ENCODE assay signal across 8 mouse cellular contexts in the genomic region with DNA sequence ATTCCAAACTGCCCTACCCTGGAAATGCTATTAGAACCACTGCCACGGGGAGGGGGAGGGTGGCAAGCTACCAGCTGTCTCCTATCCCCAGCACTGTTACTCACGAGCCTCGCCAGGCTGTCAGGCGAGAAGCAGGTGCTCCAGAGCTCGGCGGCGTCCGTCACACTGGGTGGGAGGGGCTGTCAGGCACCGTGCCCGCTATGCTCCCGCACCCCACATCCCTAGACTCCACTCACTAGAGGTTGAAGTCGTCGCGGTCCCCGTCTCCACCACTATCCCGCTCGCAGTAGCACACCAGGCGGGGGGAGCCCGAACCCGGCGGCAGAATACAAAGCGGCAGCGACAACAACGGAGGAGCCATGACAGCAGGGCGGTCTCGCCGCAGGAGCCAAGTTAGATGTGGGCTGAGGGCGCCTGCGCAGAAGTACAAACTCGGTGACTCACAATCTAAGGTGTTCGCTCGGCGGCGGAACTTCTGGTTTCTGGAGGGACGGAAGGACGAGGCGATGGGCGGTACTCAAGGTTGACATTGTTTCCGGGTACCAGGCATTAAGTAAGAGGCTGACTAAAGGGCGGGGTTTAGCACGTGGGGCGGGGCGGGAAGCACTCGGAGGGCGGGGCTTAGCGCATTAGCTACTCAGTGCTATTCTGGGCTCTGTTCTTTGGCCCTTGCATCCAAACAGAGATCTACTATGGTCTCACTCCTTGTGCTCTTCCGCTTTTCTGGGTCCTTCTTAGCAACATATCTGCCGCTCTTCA. TPM values are rescaled to one million over a fixed set of nuclear protein-coding genes. Genes with fewer than 3 reads are reported as not detected.
DNase-seq lines count a peak whose midpoint lies in the region; ATAC-seq lines count a peak whose summit lies in the region.

Gene Paxx, minus strand, starts transcription at position 544 of the 759 bp plus-strand sequence.

- peak within 1 kb of the TSS; percentile 82 for H3K4me2 ChIP-seq in heart, embryonic 13.5 days
- peak within 1 kb of the TSS; percentile 96 for H3K4me2 ChIP-seq in liver, embryonic 12.5 days
- peak within 1 kb of the TSS; percentile 91 for H3K4me2 ChIP-seq in stomach, embryonic 15.5 days

- no peaks in the 10 kb centered on the region for H3K9me3 ChIP-seq in heart, embryonic 13.5 days
- H3K9me3 ChIP-seq in liver, embryonic 12.5 days (replicated peaks), result no peaks in the 10 kb centered on the region
- H3K9me3 ChIP-seq in stomach, embryonic 15.5 days, result no peaks in the 10 kb centered on the region

- H3K36me3 ChIP-seq in heart, embryonic 13.5 days, result peaks cover 21% of the 10 kb centered on the region
- H3K36me3 ChIP-seq in liver, embryonic 12.5 days, result peaks cover 6% of the 10 kb centered on the region; the same call in 1 of the 2 replicates
- no peaks in the 10 kb centered on the region for H3K36me3 ChIP-seq in stomach, embryonic 15.5 days

- peak within 1 kb of the TSS; percentile 90 for H3K27ac ChIP-seq in brown adipose tissue, adult 24 weeks (replicated peaks; ENCODE audit: low read depth, low read length)
- H3K27ac ChIP-seq in heart, embryonic 13.5 days (replicated peaks), result peak within 1 kb of the TSS; percentile 93
- H3K27ac ChIP-seq in liver, embryonic 12.5 days, result peak within 1 kb of the TSS; percentile 90
- peak within 1 kb of the TSS; percentile 94 for H3K27ac ChIP-seq in stomach, embryonic 15.5 days

- peak; percentile 99 for DNase-seq in CD4-positive, CD25-positive, alpha-beta regulatory T cell, adult 2 months (ENCODE audit: low read depth, low spot score)
- DNase-seq in fat pad, adult 2 months (ENCODE audit: extremely low read depth, low read depth, low spot score), result peak; percentile 85
- peak; percentile 95 for DNase-seq in kidney, postnatal 10 days
- peak; percentile 96 to 97 for DNase-seq in natural killer cell, adult 2 months (ENCODE audit: low spot score in 2 of 2)

- WGBS in heart, embryonic 13.5 days, result under 1% methylated on average over 48 of the region's 48 CpGs
- WGBS in liver, embryonic 12.5 days (ENCODE audit: insufficient replicate concordance), result under 1% methylated on average over 48 of the region's 48 CpGs
- WGBS in stomach, embryonic 15.5 days, result under 1% methylated on average over 48 of the region's 48 CpGs

- peak within 1 kb of the TSS; percentile 86 for H3K9ac ChIP-seq in heart, embryonic 13.5 days
- H3K9ac ChIP-seq in liver, embryonic 12.5 days, result peak within 1 kb of the TSS; percentile 84
- H3K9ac ChIP-seq in stomach, embryonic 15.5 days, result peak within 1 kb of the TSS; percentile 73

- peak within 1 kb of the TSS; percentile 96 for H3K4me3 ChIP-seq in brown adipose tissue, adult 24 weeks (ENCODE audit: insufficient read depth, low read depth, low read length)
- peak within 1 kb of the TSS; percentile 66 for H3K4me3 ChIP-seq in heart, embryonic 13.5 days
- H3K4me3 ChIP-seq in liver, embryonic 12.5 days, result peak within 1 kb of the TSS; percentile 79
- H3K4me3 ChIP-seq in stomach, embryonic 15.5 days (replicated peaks), result peak within 1 kb of the TSS; percentile 76

- H3K27me3 ChIP-seq in heart, embryonic 13.5 days (replicated peaks), result no peaks in the 10 kb centered on the region
- H3K27me3 ChIP-seq in liver, embryonic 12.5 days (replicated peaks), result no peaks in the 10 kb centered on the region
- no peaks in the 10 kb centered on the region for H3K27me3 ChIP-seq in stomach, embryonic 15.5 days (replicated peaks)

- peak; percentile 87 for ATAC-seq in heart, embryonic 13.5 days (ENCODE audit: extremely low read depth, insufficient number of reproducible peaks, low FRiP score, low TSS enrichment)
- peak; percentile 87 for ATAC-seq in liver, embryonic 12.5 days
- ATAC-seq in stomach, embryonic 15.5 days (ENCODE audit: insufficient read depth, low FRiP score, low read depth), result peak; percentile 87

- H3K4me1 ChIP-seq in brown adipose tissue, adult 24 weeks (ENCODE audit: control insufficient read depth, insufficient read depth, insufficient read length, low read length), result peaks cover 18% of the 10 kb centered on the region
- peaks cover 34% of the 10 kb centered on the region for H3K4me1 ChIP-seq in heart, embryonic 13.5 days
- H3K4me1 ChIP-seq in liver, embryonic 12.5 days, result peaks cover 46% of the 10 kb centered on the region
- peaks cover 27% of the 10 kb centered on the region for H3K4me1 ChIP-seq in stomach, embryonic 15.5 days

RNA-seq across cellular contexts. Expression of gene Paxx, which starts in this region (rescaled TPM):
- 195 and 218 TPM in 2 replicates for polyA plus RNA-seq in brown adipose tissue, adult 24 weeks (2012; ENCODE audit: insufficient read depth, insufficient read length, missing spikeins)
- 25.6 and 25.7 TPM in 2 replicates for polyA plus RNA-seq in heart, embryonic 13.5 days (2015; fragmentation: Nextera tagmentation; extraction: Ambion mirVana)
- 9.1 and 11.4 TPM in 2 replicates for polyA plus RNA-seq in liver, embryonic 12.5 days (2016; fragmentation: Nextera tagmentation; extraction: Ambion mirVana)
- polyA plus RNA-seq in stomach, embryonic 15.5 days (2015; fragmentation: Nextera tagmentation; extraction: Ambion mirVana), result 35.3 and 37.4 TPM in 2 replicates

Comparison
In these comparisons a context has a peak if more than half of its experiments do, and no peak if none do; other contexts are left out.
1. Peak in every context shown above with its lines: DNase-seq, ATAC-seq, H3K4me3 ChIP-seq and H3K27ac ChIP-seq.